Mouse (Mus musculus) stomach, embryonic 14.5 days (tissue): ENCODE measurements around the gene Rec114. TPM values are rescaled to one million over a fixed set of nuclear protein-coding genes. Genes with fewer than 3 reads are reported as not detected.

Experiments
- ATAC-seq: fragments of 200-750 bp; cut with Nextera tagmentation; 2 replicates; pipeline ENCODE4 v1.8.0; 2017; ENCODE audit warnings: low read depth, moderate TSS enrichment; ENCODE audit not compliant: insufficient number of reproducible peaks, insufficient read depth, low FRiP score
- H3K27ac ChIP-seq: fragments of 300-500 bp; sonication (generic); 2 replicates; pipeline ENCODE4 v1.5.1; 2014; ENCODE audit warnings: mild to moderate bottlenecking, low read length, moderate library complexity, mixed read lengths
- H3K27me3 ChIP-seq: fragments of 300-500 bp; sonication (generic); 2 replicates; pipeline ENCODE4 v1.6.1; 2014; ENCODE audit warnings: low read length, control low read depth, mixed read lengths; ENCODE audit not compliant: control insufficient read depth, insufficient read depth
- H3K36me3 ChIP-seq: fragments of 300-500 bp; sonication (generic); 2 replicates; pipeline ENCODE4 v1.6.1; 2014; ENCODE audit warnings: mild to moderate bottlenecking, control low read depth, low read length, moderate library complexity, mixed read lengths; ENCODE audit not compliant: control insufficient read depth, insufficient read depth
- H3K4me1 ChIP-seq: fragments of 300-500 bp; sonication (generic); 2 replicates; pipeline ENCODE4 v1.6.1; 2014; ENCODE audit warnings: low read length, control low read depth, mixed read lengths; ENCODE audit not compliant: control insufficient read depth, insufficient read depth
- H3K4me2 ChIP-seq: fragments of 300-500 bp; sonication (generic); replicated peaks from 2 replicates; pipeline ENCODE4 v1.6.1; 2014; ENCODE audit warnings: low read depth, low read length, control low read depth
- H3K4me3 ChIP-seq: fragments of 300-500 bp; sonication (generic); 2 replicates; pipeline ENCODE4 v1.5.1; 2014; ENCODE audit warnings: low read depth, low read length, control low read depth
- H3K9ac ChIP-seq: fragments of 300-500 bp; sonication (generic); replicated peaks from 2 replicates; pipeline ENCODE4 v1.6.1; 2014; ENCODE audit warnings: low read depth, mild to moderate bottlenecking, control low read depth, low read length, moderate library complexity, mixed read lengths
- H3K9me3 ChIP-seq: fragments of 300-500 bp; sonication (generic); 2 replicates; pipeline ENCODE4 v1.6.1; 2016; ENCODE audit warnings: low read depth, low read length, control low read depth; ENCODE audit not compliant: control insufficient read depth
- WGBS: fragments of 180-500 bp; shearing (Covaris S2); extraction: QIAGEN DNeasy Blood & Tissue Kit; methylation state at CpG from one replicate; pipeline ENCODE4 v1.1.7; 2014; 5-methylcytosine and 5-hydroxymethylcytosine counted together
- polyA plus RNA-seq: library from polyadenylated mRNA; unstranded; fragments of >200 nt; fragmentation: Nextera tagmentation; extraction: Ambion mirVana; gene quantifications from 2 replicates; pipeline ENCODE4 v1.2.1, GENCODE M21; 2014

Gene Rec114
- polyA plus RNA-seq, 1 experiment from 2014 or later: 2.5 TPM

DNA sequence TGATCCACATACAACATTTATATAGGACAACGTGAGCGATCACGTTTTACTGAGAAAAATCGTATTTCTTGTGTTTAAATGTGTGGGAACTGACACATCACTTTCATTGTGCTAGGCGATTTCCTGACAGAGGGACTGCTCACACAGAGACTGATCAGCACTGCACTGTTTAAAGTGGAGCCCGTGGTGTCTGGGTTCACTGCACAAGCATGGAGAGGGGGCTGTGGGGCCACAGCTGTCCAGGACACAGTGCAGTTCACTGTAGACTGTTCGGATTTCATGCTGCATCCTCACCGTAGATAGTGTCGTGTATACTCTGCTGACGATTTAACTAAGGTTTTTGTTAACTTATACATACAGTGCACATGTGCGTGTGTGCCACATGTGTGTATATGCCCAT is 20.6 kb downstream of the Rec114 start:
- 75% methylated on average over 11 of the region's 11 CpGs for WGBS

DNA sequence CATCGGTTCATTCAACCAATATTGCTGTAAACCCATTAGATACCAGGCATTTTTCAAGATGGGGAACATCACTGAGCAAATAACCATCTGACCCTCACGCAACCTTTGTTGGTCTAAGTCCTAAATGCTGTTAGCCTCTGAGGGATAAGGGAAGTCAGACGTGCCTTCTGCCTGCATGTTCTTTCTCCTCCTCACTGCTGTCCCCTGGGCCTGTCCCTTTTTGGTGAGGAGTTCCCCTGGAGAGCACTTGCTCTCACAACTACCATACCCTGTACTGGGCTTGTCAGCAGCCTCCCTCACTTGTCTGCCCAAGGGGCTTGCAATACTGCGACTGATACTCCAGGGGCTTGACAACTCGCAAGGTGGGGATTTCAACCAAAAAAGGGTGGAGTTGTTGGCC is 21.6 kb downstream of the Rec114 start:
- Histone ChIP-seq H3K4me1 (no peaks in the 10 kb centered on the region), H3K9me3 (no peaks in the 10 kb centered on the region), H3K27ac (no peak overlapping the region), H3K4me3 (no peak overlapping the region), H3K4me2 (no peak overlapping the region), H3K36me3 (no peaks in the 10 kb centered on the region), H3K9ac (no peak overlapping the region), H3K27me3 (no peaks in the 10 kb centered on the region)
- 79% methylated on average over 5 of the region's 5 CpGs for WGBS
- no peak for ATAC-seq

More for the DNA sequence above, 20.6 kb downstream of the Rec114 start:
- H3K4me1 ChIP-seq: no peaks in the 10 kb centered on the region
- no peaks in the 10 kb centered on the region for H3K36me3 ChIP-seq
- no peak overlapping the region for H3K27ac ChIP-seq
- H3K27me3 ChIP-seq: no peaks in the 10 kb centered on the region
- no peaks in the 10 kb centered on the region for H3K9me3 ChIP-seq
- no peak overlapping the region for H3K9ac ChIP-seq
- H3K4me3 ChIP-seq: no peak overlapping the region
- ATAC-seq: no peak
- H3K4me2 ChIP-seq: no peak overlapping the region

DNA sequence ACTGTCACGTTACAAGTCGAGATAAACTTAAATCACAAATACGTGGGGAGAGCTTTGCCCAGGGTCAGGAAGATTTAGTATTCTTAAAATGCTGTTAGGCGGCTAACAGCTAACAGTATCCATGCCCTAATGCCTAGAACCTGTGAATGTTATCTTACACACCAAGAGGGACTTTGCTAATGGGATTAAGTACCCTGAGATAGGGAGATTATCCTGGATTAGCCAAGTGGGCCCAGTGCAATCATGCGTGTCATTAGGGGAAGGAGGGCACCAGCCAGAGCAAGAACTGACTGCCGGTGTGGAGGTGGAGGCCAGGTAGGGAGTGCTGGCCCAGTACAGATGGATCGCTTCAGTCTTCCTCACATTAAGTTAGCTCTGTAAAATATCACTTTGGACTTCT is 22.7 kb downstream of the Rec114 start:
- H3K4me3 ChIP-seq: no peak overlapping the region
- no peaks in the 10 kb centered on the region for H3K9me3 ChIP-seq
- H3K9ac ChIP-seq: no peak overlapping the region
- no peak for ATAC-seq
- no peak overlapping the region for H3K27ac ChIP-seq
- 59% methylated on average over 7 of the region's 7 CpGs for WGBS
- H3K36me3 ChIP-seq: no peaks in the 10 kb centered on the region
- H3K4me2 ChIP-seq: no peak overlapping the region
- H3K27me3 ChIP-seq: no peaks in the 10 kb centered on the region
- H3K4me1 ChIP-seq: no peaks in the 10 kb centered on the region

DNA sequence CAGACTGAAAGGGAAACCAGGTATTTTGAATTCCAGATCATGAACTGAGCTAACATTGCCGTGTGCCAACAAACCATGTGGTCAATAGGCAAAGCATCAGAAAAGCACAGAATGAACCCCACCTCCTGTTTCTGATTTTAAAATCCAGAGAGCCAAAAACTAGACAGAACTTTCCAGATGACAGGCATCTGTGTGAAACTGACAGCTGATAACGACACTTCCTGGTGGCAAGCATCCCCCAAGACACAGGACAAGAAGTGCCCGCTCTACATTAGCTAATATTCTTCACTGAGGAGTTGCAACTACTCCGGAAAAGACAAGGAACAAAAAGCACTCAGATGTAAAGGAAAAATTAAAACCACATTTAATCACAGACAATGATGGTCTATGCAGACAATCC is 23.6 kb downstream of the Rec114 start:
- H3K4me3 ChIP-seq: no peak overlapping the region
- H3K9me3 ChIP-seq: no peaks in the 10 kb centered on the region
- no peaks in the 10 kb centered on the region for H3K36me3 ChIP-seq
- no peak overlapping the region for H3K4me2 ChIP-seq
- no peak overlapping the region for H3K27ac ChIP-seq
- H3K4me1 ChIP-seq: no peaks in the 10 kb centered on the region
- WGBS: 74% methylated on average over 4 of the region's 4 CpGs
- no peaks in the 10 kb centered on the region for H3K27me3 ChIP-seq
- no peak overlapping the region for H3K9ac ChIP-seq
- ATAC-seq: no peak

DNA sequence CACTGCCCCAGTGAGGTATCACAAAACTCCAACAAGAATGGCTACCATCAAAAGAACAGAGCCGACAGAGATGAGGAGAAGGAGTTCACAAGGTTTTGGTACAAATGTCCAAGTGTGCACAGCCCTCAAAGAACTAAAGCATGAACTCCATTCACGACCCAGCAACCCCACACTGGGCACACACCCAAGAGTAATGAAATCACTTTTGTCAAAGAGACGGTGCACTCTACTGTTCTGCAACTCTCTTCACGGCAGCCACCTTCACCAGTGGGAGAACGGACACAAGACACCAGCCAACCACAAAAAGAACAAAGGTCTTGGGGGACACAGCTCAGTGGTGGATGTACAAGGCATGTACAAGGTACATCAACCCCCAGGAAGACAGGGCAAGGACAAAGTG is 24.3 kb downstream of the Rec114 start:
- no peaks in the 10 kb centered on the region for H3K27me3 ChIP-seq
- no peaks in the 10 kb centered on the region for H3K9me3 ChIP-seq
- H3K4me2 ChIP-seq: no peak overlapping the region
- 66% methylated on average over 5 of the region's 5 CpGs for whole genome bisulfite sequencing
- no peaks in the 10 kb centered on the region for H3K36me3 ChIP-seq
- no peak overlapping the region for H3K4me3 ChIP-seq
- H3K27ac ChIP-seq: no peak overlapping the region
- no peak for ATAC-seq
- no peak overlapping the region for H3K9ac ChIP-seq
- H3K4me1 ChIP-seq: no peaks in the 10 kb centered on the region

DNA sequence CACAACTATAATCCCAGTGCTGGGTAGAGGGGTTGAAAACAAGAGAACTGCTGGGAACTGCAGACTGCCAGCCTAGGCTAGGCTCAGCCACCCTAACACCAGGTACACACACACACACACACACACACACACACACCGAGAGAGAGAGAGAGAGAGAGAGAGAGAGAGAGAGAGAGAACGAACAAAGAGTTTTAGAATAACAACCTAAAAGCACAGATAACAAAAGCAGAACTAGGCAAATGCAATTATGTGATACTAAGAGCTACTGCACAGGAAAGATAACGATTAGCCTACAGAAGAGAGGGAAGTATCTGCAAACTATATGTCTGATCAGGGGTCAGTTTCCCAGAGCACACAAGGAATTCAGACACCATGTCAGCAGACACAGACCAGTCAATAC is 24.8 kb downstream of the Rec114 start:
- Histone ChIP-seq H3K9me3 (no peaks in the 10 kb centered on the region), H3K4me3 (no peak overlapping the region), H3K36me3 (no peaks in the 10 kb centered on the region), H3K4me2 (no peak overlapping the region), H3K4me1 (no peaks in the 10 kb centered on the region), H3K27ac (no peak overlapping the region), H3K27me3 (no peaks in the 10 kb centered on the region), H3K9ac (no peak overlapping the region)
- 62% methylated on average over 2 of the region's 3 CpGs for WGBS
- ATAC-seq: no peak

DNA sequence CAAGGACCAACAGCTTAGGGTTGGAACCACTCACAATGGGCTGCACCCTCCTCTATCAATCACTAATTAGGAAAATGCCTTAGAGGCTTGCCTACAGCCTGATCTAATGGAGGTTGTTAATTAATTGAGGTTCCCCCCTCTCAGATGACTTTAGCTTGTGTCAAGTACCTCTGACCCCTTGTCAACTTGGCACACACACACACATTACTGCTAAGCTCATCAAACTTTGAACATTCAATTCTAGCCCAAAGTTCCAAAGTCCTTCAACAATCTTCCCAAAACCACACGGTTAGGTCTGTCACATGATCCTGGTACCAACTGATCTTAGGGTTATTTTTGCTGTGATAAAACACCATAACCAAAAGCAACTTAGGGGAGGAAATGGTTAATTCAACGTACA is 26.9 kb downstream of the Rec114 start:
- Histone ChIP-seq H3K4me3 (no peak overlapping the region), H3K4me1 (no peaks in the 10 kb centered on the region), H3K4me2 (no peak overlapping the region), H3K36me3 (no peaks in the 10 kb centered on the region), H3K9ac (no peak overlapping the region), H3K27me3 (no peaks in the 10 kb centered on the region), H3K9me3 (no peaks in the 10 kb centered on the region), H3K27ac (no peak overlapping the region)
- 35% methylated on average over 2 of the region's 2 CpGs for WGBS
- no peak for ATAC-seq

DNA sequence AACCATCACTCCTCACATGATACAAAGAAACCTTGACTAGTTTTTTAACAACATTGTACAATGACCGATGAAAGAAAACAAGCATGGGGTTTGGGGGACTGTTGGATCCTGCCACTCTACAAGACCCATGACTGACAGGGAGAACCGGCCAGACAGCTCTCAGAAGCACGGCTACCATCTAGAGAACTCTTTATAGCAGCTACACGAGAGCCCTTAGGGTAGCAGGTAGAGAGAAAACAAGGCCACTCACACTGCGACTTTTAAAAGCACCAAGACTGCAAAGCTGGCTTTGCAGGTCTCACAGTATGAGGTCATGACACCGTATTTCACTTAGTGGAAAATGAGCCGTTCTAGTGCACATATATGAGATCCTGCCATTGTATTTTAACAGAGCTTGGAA is 33.1 kb downstream of the Rec114 start:
- Histone ChIP-seq H3K4me3 (no peak overlapping the region), H3K9me3 (no peaks in the 10 kb centered on the region), H3K4me2 (no peak overlapping the region), H3K4me1 (no peaks in the 10 kb centered on the region), H3K9ac (no peak overlapping the region), H3K36me3 (no peaks in the 10 kb centered on the region), H3K27me3 (no peaks in the 10 kb centered on the region), H3K27ac (no peak overlapping the region)
- 61% methylated on average over 7 of the region's 7 CpGs for whole genome bisulfite sequencing
- no peak for ATAC-seq

DNA sequence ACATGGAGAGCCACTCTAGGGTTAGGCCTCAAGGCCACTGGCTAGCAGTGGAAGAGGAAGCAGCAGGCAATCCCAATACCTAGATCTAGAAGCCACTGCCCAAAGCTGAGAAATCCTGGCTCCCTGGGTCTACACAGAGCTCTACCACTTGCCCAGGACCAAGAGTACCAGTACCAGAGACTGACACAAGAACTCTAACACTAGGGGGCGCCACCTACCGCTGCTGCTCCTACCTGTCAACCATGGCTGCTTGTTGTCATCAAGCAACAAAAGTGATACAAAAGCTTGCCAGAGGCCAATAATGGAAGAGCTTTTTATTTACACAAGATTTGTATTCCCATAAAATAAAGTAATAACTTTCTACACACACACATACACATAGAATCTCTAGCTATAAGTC is 33.8 kb downstream of the Rec114 start:
- no peak overlapping the region for H3K4me3 ChIP-seq
- no peaks in the 10 kb centered on the region for H3K36me3 ChIP-seq
- H3K27me3 ChIP-seq: no peaks in the 10 kb centered on the region
- ATAC-seq: no peak
- H3K4me2 ChIP-seq: no peak overlapping the region
- no peak overlapping the region for H3K9ac ChIP-seq
- no peaks in the 10 kb centered on the region for H3K4me1 ChIP-seq
- H3K9me3 ChIP-seq: no peaks in the 10 kb centered on the region
- 16% methylated on average over 2 of the region's 2 CpGs for WGBS
- H3K27ac ChIP-seq: no peak overlapping the region
